Mouse (Mus musculus): ENCODE data around the gene Atp5b.

Atp5b gene

GRCm38 (mm10) chr10:128097587-128097971, 14.5 kb downstream of the Atp5b start:
- DNase-seq: peak; percentile 63

- no peak for DNase-seq
Observed at GRCm38 (mm10) chr10:128110103-128110761, 27.2 kb downstream of the Atp5b start.

GRCm38 (mm10) chr10:128111227-128111626, 28.2 kb downstream of the Atp5b start:
- DNase-seq: no peak

GRCm38 (mm10) chr10:128123833-128124232, 40.8 kb downstream of the Atp5b start:
- DNase-seq: no peak

GRCm38 (mm10) chr10:128124831-128125230, 41.8 kb downstream of the Atp5b start:
- DNase-seq: no peak

GRCm38 (mm10) chr10:128125951-128126350, 42.9 kb downstream of the Atp5b start:
- DNase-seq: no peak

- no peak for DNase-seq
Observed at GRCm38 (mm10) chr10:128127497-128127896, 44.4 kb downstream of the Atp5b start.

GRCm38 (mm10) chr10:128128143-128128542, 45.1 kb downstream of the Atp5b start:
- no peak for DNase-seq

GRCm38 (mm10) chr10:128131297-128131696, 48.2 kb downstream of the Atp5b start:
- DNase-seq: no peak

GRCm38 (mm10) chr10:128131812-128132211, 48.7 kb downstream of the Atp5b start:
- DNase-seq: no peak

GRCm38 (mm10) chr10:128133650-128134332, 50.7 kb downstream of the Atp5b start:
- DNase-seq: no peak

GRCm38 (mm10) chr10:128135374-128135773, 52.3 kb downstream of the Atp5b start:
- no peak for DNase-seq

Data from liver (tissue).